Mouse (Mus musculus): Measurements from ENCODE around the gene Rhno1. TPM values are rescaled to one million over a fixed set of nuclear protein-coding genes. Genes with fewer than 3 reads are reported as not detected.

The Rhno1 gene
- total and polyA plus RNA-seq, 3 experiments, result 46.8 to 137 (median 88.1) TPM

GRCm38 (mm10) chr6:128364721-128365120 is 2.0 kb upstream of the Rhno1 start (continued):
- TF ChIP-seq JUND (IDR thresholded peaks at IDR 0.05; ENCODE audit: low read depth, low read length) (no peak), KAT2A (conservative IDR thresholded peaks at IDR 0.05; ENCODE audit: low read depth, low read length) (no peak)

- Histone ChIP-seq H3K36me3 (ENCODE audit: control insufficient read depth in 1 of 2, insufficient read depth in 2 of 2, low read length in 2 of 2) (peaks cover 3 to 15% of the 10 kb centered on the region in 2 experiments), H3K27me3 (ENCODE audit: control insufficient read depth in 1 of 2, insufficient read depth in 2 of 2, low read length in 2 of 2) (no peaks in the 10 kb centered on the region), H3K9me3 (replicated peaks; ENCODE audit: insufficient read depth, low read length) (no peaks in the 10 kb centered on the region), H3K4me1 (ENCODE audit: control insufficient read depth in 1 of 2, insufficient read depth in 2 of 2, low read length in 2 of 2) (peaks cover 2 to 7% of the 10 kb centered on the region in 2 experiments; a peak in 2 of 4 replicates), H3K9ac (ENCODE audit: control insufficient read depth, low read depth, low read length, poor library complexity, severe bottlenecking) (peak overlapping the region; percentile 88), H3K79me2 (ENCODE audit: control insufficient read depth, insufficient read depth, low read length, poor library complexity) (peaks cover 46% of the 10 kb centered on the region), H3K27ac (ENCODE audit: control insufficient read depth, low read depth, low read length) (peak overlapping the region; percentile 59), H3K4me3 (ENCODE audit: control insufficient read depth in 1 of 2, insufficient read depth in 1 of 2, low read depth in 2 of 2, low read length in 2 of 2) (peak overlapping the region; percentile 75 to 88)
- DNase-seq (ENCODE audit: low read depth, low spot score), result peak; percentile 61
- no peak; the same call in 1 of the 2 replicates for TF ChIP-seq KAT2A (conservative IDR thresholded peaks at IDR 0.05; ENCODE audit: low read depth, low read length)
- 0 out of 2 replicates have a peak, but pooled peaks have one; percentile 19 for TF ChIP-seq ETS1 (IDR thresholded peaks at IDR 0.05; ENCODE audit: low read depth, low read length)
- 0 out of 2 replicates have a peak, but pooled peaks have one; percentile 52 for TF ChIP-seq MAZ (IDR thresholded peaks at IDR 0.05; ENCODE audit: low read depth, low read length)
- TF ChIP-seq SIN3A (IDR thresholded peaks at IDR 0.05; ENCODE audit: low read length), result peak; percentile 22; the same call in 1 of the 2 replicates
- peak in 1 of 2 experiments; percentile 8; a peak in 1 of 4 replicates for TF ChIP-seq POLR2A (IDR thresholded peaks at IDR 0.05; ENCODE audit: control insufficient read depth in 1 of 2, insufficient read depth in 1 of 2, low read depth in 1 of 2, low read length in 2 of 2, poor library complexity in 1 of 2)
- no peak for TF ChIP-seq CTCF (IDR thresholded peaks at IDR 0.05 in 2 of 3, conservative IDR thresholded peaks at IDR 0.05 in 1 of 3; ENCODE audit: control insufficient read depth in 1 of 3, insufficient read depth in 1 of 3, low read depth in 2 of 3, low read length in 3 of 3, poor library complexity in 1 of 3, severe bottlenecking in 1 of 3)
Observed at GRCm38 (mm10) chr6:128363007-128363825, 505 bp upstream of the Rhno1 start.

- H3K27me3 ChIP-seq (ENCODE audit: control insufficient read depth in 1 of 2, insufficient read depth in 2 of 2, low read length in 2 of 2), result no peaks in the 10 kb centered on the region
- H3K4me1 ChIP-seq (ENCODE audit: control insufficient read depth in 1 of 2, insufficient read depth in 2 of 2, low read length in 2 of 2), result peaks cover 2 to 7% of the 10 kb centered on the region in 2 experiments; a peak in 2 of 4 replicates
- H3K4me3 ChIP-seq (ENCODE audit: control insufficient read depth in 1 of 2, insufficient read depth in 1 of 2, low read depth in 2 of 2, low read length in 2 of 2), result peak overlapping the region; percentile 66 to 85
- H3K79me2 ChIP-seq (ENCODE audit: control insufficient read depth, insufficient read depth, low read length, poor library complexity), result peaks cover 46% of the 10 kb centered on the region
- no peak for DNase-seq (ENCODE audit: low read depth, low spot score)
- H3K36me3 ChIP-seq (ENCODE audit: control insufficient read depth in 1 of 2, insufficient read depth in 2 of 2, low read length in 2 of 2), result peaks cover 2 to 15% of the 10 kb centered on the region in 2 experiments; a peak in 3 of 4 replicates
- peak overlapping the region; percentile 88 for H3K9ac ChIP-seq (ENCODE audit: control insufficient read depth, low read depth, low read length, poor library complexity, severe bottlenecking)
- TF ChIP-seq EP300 (IDR thresholded peaks at IDR 0.05; ENCODE audit: low read depth in 1 of 2, low read length in 2 of 2), result no peak
- no peak for TF ChIP-seq UBTF (IDR thresholded peaks at IDR 0.05; ENCODE audit: borderline replicate concordance, insufficient read depth, low read depth, low read length)
- no peak for TF ChIP-seq CTCF (IDR thresholded peaks at IDR 0.05 in 2 of 3, conservative IDR thresholded peaks at IDR 0.05 in 1 of 3; ENCODE audit: control insufficient read depth in 1 of 3, insufficient read depth in 1 of 3, low read depth in 2 of 3, low read length in 3 of 3, poor library complexity in 1 of 3, severe bottlenecking in 1 of 3)
- no peak for TF ChIP-seq MEF2A (IDR thresholded peaks at IDR 0.05; ENCODE audit: extremely low read depth, insufficient replicate concordance, low read depth, low read length, poor library complexity, severe bottlenecking)
- no peak for TF ChIP-seq MAX (IDR thresholded peaks at IDR 0.05; ENCODE audit: low read length)
- no peak for TF ChIP-seq HCFC1 (IDR thresholded peaks at IDR 0.05; ENCODE audit: low read depth, low read length)
- no peak for TF ChIP-seq ZNF384 (IDR thresholded peaks at IDR 0.05; ENCODE audit: low read depth, low read length)
- TF ChIP-seq MYB (IDR thresholded peaks at IDR 0.05; ENCODE audit: low read depth, low read length), result no peak
- TF ChIP-seq RAD21 (IDR thresholded peaks at IDR 0.05; ENCODE audit: low read depth, low read length), result no peak
- no peak for TF ChIP-seq MXI1 (IDR thresholded peaks at IDR 0.05; ENCODE audit: low read depth, low read length)
- no peak for TF ChIP-seq MAZ (IDR thresholded peaks at IDR 0.05; ENCODE audit: low read depth, low read length)
- TF ChIP-seq CHD2 (IDR thresholded peaks at IDR 0.05; ENCODE audit: low read length), result no peak
- no peak for TF ChIP-seq ZKSCAN1 (IDR thresholded peaks at IDR 0.05; ENCODE audit: low read depth, low read length)
- H3K9me3 ChIP-seq (replicated peaks; ENCODE audit: insufficient read depth, low read length), result no peaks in the 10 kb centered on the region
- peak overlapping the region; percentile 88 for H3K27ac ChIP-seq (ENCODE audit: control insufficient read depth, low read depth, low read length)
Observed at GRCm38 (mm10) chr6:128361901-128362300, 810 bp downstream of the Rhno1 start.

Measured in MEL (cell line).